Mouse (Mus musculus) hindbrain, embryonic 12.5 days (tissue): Measurements from ENCODE around the gene Aebp2. TPM values are rescaled to one million over a fixed set of nuclear protein-coding genes. Genes with fewer than 3 reads are reported as not detected.

ENCODE experiments used
- ATAC-seq: fragments of 200-750 bp; cut with Nextera tagmentation; 2 replicates; pipeline ENCODE4 v1.8.0; 2017; ENCODE audit warnings: moderate TSS enrichment; ENCODE audit not compliant: low FRiP score
- H3K27ac ChIP-seq: fragments of 300-500 bp; sonication (generic); 2 replicates; pipeline ENCODE4 v1.5.1; 2016; ENCODE audit warnings: mild to moderate bottlenecking
- H3K27me3 ChIP-seq: fragments of 300-500 bp; sonication (generic); 2 replicates; pipeline ENCODE4 v1.6.1; 2016; ENCODE audit warnings: mild to moderate bottlenecking
- H3K36me3 ChIP-seq: fragments of 300-500 bp; sonication (generic); 2 replicates; pipeline ENCODE4 v1.6.1; 2016; ENCODE audit warnings: mild to moderate bottlenecking
- H3K4me1 ChIP-seq: fragments of 300-500 bp; sonication (generic); 2 replicates; pipeline ENCODE4 v1.6.1; 2016
- H3K4me2 ChIP-seq: fragments of 300-500 bp; sonication (generic); replicated peaks from 2 replicates; pipeline ENCODE4 v1.6.1; 2016; ENCODE audit warnings: mild to moderate bottlenecking
- H3K4me3 ChIP-seq: fragments of 300-500 bp; sonication (generic); 2 replicates; pipeline ENCODE4 v1.5.1; 2016; ENCODE audit warnings: mild to moderate bottlenecking
- H3K9ac ChIP-seq: fragments of 300-500 bp; sonication (generic); 2 replicates; pipeline ENCODE4 v1.6.1; 2016; ENCODE audit warnings: mild to moderate bottlenecking, moderate library complexity
- H3K9me3 ChIP-seq: fragments of 300-500 bp; sonication (generic); replicated peaks from 2 replicates; pipeline ENCODE4 v1.6.1; 2016; ENCODE audit warnings: mild to moderate bottlenecking
- WGBS: fragments of 180-500 bp; shearing (Covaris S2); methylation state at CpG from one replicate; pipeline ENCODE4 v1.1.7; 2016; 5-methylcytosine and 5-hydroxymethylcytosine counted together
- polyA plus RNA-seq: library from polyadenylated mRNA; unstranded; fragments of >200 nt; fragmentation: Nextera tagmentation; extraction: Ambion mirVana; gene quantifications from 2 replicates; pipeline ENCODE4 v1.2.1, GENCODE M21; 2016

The Aebp2 gene
- polyA plus RNA-seq, 1 experiment from 2014 or later: 13.3 TPM

DNA sequence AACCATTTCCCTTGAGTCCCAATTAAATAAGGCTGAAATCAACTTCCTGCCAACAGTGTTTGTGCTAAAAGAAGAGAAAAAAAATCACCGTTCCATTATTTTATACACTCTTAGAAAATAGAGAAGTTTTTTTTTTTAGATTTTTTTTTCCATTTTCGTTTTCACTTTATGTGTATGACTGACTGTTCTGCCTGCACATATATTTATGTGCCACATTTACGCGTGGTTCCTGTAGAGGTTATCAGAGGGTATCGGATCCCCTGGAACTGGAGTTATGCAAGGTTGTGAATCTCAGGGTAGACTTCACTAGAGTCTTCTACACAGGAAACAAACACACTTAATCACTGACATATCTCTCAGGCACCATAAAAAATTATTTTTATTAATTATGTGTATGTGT lies 12.3 kb upstream of the Aebp2 start:
- H3K9ac ChIP-seq: no peak overlapping the region
- no peaks in the 10 kb centered on the region for H3K4me1 ChIP-seq
- no peak overlapping the region for H3K4me2 ChIP-seq
- 89% methylated on average over 5 of the region's 5 CpGs for WGBS
- no peak overlapping the region for H3K27ac ChIP-seq
- no peaks in the 10 kb centered on the region for H3K9me3 ChIP-seq
- H3K36me3 ChIP-seq: no peaks in the 10 kb centered on the region
- H3K4me3 ChIP-seq: no peak overlapping the region
- no peak for ATAC-seq
- H3K27me3 ChIP-seq: no peaks in the 10 kb centered on the region

DNA sequence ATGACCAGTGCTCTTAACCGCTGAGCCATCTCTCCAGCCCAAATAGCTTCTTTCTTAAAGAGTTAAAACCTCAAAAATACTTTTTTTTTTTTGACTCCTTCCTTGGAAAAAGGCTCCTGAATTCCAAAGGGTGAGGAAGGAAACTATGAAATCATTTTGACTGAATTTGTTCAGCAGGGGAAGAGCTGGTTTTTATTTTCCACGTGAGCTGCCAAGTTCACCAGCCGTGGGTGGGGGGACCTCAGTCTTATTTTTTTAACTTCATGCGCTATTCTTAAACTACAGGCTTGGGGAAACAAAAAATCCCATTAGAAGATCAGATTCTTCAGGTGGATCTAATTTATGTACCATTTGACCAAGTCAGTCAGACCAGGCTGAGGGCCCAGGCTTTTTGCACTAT lies 11.2 kb upstream of the Aebp2 start:
- Histone ChIP-seq H3K36me3 (no peaks in the 10 kb centered on the region), H3K27ac (no peak overlapping the region), H3K4me1 (no peaks in the 10 kb centered on the region), H3K4me2 (no peak overlapping the region), H3K9ac (no peak overlapping the region), H3K4me3 (no peak overlapping the region), H3K27me3 (no peaks in the 10 kb centered on the region), H3K9me3 (no peaks in the 10 kb centered on the region)
- WGBS: 82% methylated on average over 4 of the region's 4 CpGs
- no peak for ATAC-seq

GRCm38 (mm10) chr6:140611893-140612473 lies 10.5 kb upstream of the Aebp2 start:
- 79% methylated on average over 13 of the region's 13 CpGs for WGBS
- Histone ChIP-seq H3K36me3 (no peaks in the 10 kb centered on the region), H3K4me2 (no peak overlapping the region), H3K4me3 (no peak overlapping the region), H3K27ac (no peak overlapping the region), H3K4me1 (no peaks in the 10 kb centered on the region), H3K9ac (no peak overlapping the region), H3K9me3 (no peaks in the 10 kb centered on the region), H3K27me3 (no peaks in the 10 kb centered on the region)
- ATAC-seq: no peak

- Histone ChIP-seq H3K4me3 (no peak overlapping the region), H3K27me3 (no peaks in the 10 kb centered on the region), H3K27ac (no peak overlapping the region), H3K4me1 (no peaks in the 10 kb centered on the region), H3K9ac (no peak overlapping the region), H3K36me3 (no peaks in the 10 kb centered on the region), H3K4me2 (no peak overlapping the region), H3K9me3 (no peaks in the 10 kb centered on the region)
- 82% methylated on average over 3 of the region's 3 CpGs for WGBS
- ATAC-seq: no peak
Measured at GRCm38 (mm10) chr6:140613822-140614221, 8.6 kb upstream of the Aebp2 start.

- no peak overlapping the region for H3K9ac ChIP-seq
- ATAC-seq: no peak
- H3K27ac ChIP-seq: no peak overlapping the region
- H3K4me3 ChIP-seq: no peak overlapping the region
- no peaks in the 10 kb centered on the region for H3K36me3 ChIP-seq
- WGBS: 95% methylated on average over 11 of the region's 11 CpGs
- H3K4me2 ChIP-seq: no peak overlapping the region
- H3K27me3 ChIP-seq: no peaks in the 10 kb centered on the region
- no peaks in the 10 kb centered on the region for H3K9me3 ChIP-seq
- H3K4me1 ChIP-seq: no peaks in the 10 kb centered on the region
Measured at GRCm38 (mm10) chr6:140614711-140615110, 7.8 kb upstream of the Aebp2 start.

- H3K9ac ChIP-seq: no peak overlapping the region
- ATAC-seq: no peak
- no peak overlapping the region for H3K27ac ChIP-seq
- no peak overlapping the region for H3K4me3 ChIP-seq
- H3K4me2 ChIP-seq: no peak overlapping the region
- H3K27me3 ChIP-seq: 0 out of 2 replicates have a peak, but pooled peaks cover 4% of the 10 kb centered on the region
- H3K36me3 ChIP-seq: no peaks in the 10 kb centered on the region
- H3K4me1 ChIP-seq: peaks cover 10% of the 10 kb centered on the region
- H3K9me3 ChIP-seq: no peaks in the 10 kb centered on the region
- WGBS: 62% methylated on average over 13 of the region's 13 CpGs
Measured at GRCm38 (mm10) chr6:140620531-140621349, 1.7 kb upstream of the Aebp2 start.

DNA sequence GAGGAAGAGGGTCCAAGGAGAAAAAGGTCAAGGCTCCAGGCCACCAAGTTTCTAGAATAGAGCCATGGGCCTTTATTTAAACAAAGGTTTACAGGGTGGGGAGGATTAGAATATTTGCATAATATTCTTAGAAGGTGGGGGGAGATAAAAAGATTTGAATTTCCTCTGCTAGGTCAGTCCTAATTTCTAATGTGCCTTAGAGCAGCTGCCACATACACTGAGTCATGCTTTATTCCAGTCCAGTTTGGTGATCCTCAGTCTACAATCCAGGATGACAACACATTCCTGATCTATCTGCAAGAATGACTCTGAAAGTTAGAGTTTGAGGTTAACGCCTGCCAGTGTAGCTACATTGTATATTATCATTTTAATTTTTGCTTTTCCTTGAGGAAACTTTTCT lies 841 bp upstream of the Aebp2 start:
- 94% methylated on average over 1 of the region's 1 CpGs for WGBS
- Histone ChIP-seq H3K4me2 (no peak overlapping the region), H3K36me3 (no peaks in the 10 kb centered on the region), H3K9me3 (no peaks in the 10 kb centered on the region), H3K4me3 (no peak overlapping the region), H3K27me3 (0 out of 2 replicates have a peak, but pooled peaks cover 4% of the 10 kb centered on the region), H3K9ac (no peak overlapping the region), H3K27ac (no peak overlapping the region), H3K4me1 (peaks cover 19% of the 10 kb centered on the region)
- ATAC-seq: no peak

DNA sequence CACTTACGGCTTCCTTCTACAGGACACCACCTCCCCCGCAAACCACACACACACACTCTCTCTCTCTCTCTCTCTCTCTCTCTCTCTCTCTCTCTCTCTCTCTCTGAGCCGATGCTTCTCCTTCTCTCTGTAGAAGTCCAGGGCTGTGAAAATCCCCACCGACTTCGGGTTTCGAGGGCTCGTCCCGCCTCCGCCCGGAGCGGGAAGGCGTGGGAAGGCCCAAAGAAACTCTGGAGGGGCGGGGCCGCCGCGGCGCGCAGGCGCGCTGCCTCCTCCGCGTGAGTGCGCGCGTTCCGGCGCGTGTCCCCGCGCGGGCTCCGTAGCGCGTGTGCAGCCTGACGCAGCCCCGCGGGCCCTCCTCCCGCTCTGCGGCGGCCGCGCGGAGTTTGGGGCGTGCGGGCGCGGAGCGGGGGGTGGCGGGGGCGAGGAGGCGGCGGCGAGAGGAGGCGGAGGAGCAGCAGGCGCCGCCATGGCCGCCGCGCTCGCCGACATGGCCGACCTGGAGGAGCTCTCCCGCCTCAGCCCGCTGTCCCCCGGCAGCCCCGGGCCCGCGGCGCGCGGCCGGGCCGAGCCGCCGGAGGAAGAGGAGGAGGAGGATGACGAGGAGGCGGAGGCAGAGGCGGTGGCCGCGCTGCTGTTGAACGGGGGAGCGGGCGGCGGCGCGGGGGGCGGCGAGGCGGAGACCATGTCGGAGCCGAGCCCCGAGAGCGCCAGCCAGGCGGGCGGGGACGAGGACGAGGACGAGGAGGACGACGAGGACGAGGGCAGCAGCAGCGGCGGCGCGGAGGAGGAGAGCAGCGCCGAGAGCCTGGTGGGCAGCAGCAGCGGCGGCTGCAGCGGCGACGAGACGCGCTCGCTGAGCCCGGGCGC lies 998 bp downstream of the Aebp2 start:
- Histone ChIP-seq H3K4me3 (peak overlapping the region; percentile 97), H3K36me3 (no peaks in the 10 kb centered on the region), H3K9me3 (no peaks in the 10 kb centered on the region), H3K9ac (peak overlapping the region; percentile 97), H3K4me2 (peak overlapping the region; percentile 86), H3K27ac (peak overlapping the region; percentile 97), H3K4me1 (peaks cover 30% of the 10 kb centered on the region), H3K27me3 (0 out of 2 replicates have a peak, but pooled peaks cover 4% of the 10 kb centered on the region)
- under 1% methylated on average over 78 of the region's 117 CpGs for WGBS
- peak; percentile 92 for ATAC-seq

- Histone ChIP-seq H3K27ac (peak overlapping the region; percentile 97), H3K4me2 (peak overlapping the region; percentile 86), H3K9ac (peak overlapping the region; percentile 97), H3K9me3 (no peaks in the 10 kb centered on the region), H3K36me3 (no peaks in the 10 kb centered on the region), H3K4me3 (peak overlapping the region; percentile 97), H3K4me1 (peaks cover 32% of the 10 kb centered on the region), H3K27me3 (0 out of 2 replicates have a peak, but pooled peaks cover 4% of the 10 kb centered on the region)
- under 1% methylated on average over 60 of the region's 80 CpGs for WGBS
- ATAC-seq: peak; percentile 45
Measured at GRCm38 (mm10) chr6:140624096-140625051, 1.9 kb downstream of the Aebp2 start.

DNA sequence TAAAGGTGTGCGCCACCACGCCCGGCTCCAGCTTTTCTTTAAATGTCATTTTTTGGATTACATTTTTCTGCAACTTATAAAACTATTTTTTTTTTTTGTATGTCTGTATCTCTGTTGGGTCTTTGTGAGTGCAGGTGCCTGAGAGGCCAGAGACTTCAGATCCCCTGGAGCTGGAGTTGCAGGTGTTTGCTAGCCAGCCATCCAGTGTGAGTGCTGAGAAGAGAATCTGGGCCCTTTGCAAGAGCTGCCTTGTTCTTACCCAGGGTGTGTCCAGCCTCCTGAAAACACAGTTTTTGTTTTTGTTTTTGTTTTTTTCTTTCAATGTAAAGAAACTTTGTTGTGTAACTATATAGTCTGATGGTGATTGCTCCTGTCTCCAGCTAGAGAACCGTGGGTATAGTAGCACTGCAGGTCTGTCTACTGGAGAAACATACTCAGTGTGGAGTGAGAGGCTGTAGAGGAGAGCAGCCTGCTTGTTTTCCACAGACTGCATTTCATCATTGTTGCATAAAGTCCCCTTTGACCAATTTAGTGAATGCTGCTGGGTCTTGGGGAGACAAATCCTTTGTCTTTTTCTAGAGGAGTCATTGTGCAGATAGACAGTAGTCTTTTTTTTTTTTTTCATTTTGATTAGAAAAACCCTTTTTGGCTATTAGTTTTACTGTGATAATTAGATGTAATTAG lies 6.9 kb downstream of the Aebp2 start:
- H3K27ac ChIP-seq: no peak overlapping the region
- H3K4me3 ChIP-seq: no peak overlapping the region
- H3K4me2 ChIP-seq: no peak overlapping the region
- no peak for ATAC-seq
- no peaks in the 10 kb centered on the region for H3K27me3 ChIP-seq
- 88% methylated on average over 4 of the region's 4 CpGs for WGBS
- H3K36me3 ChIP-seq: peaks cover 5% of the 10 kb centered on the region; the same call in 1 of the 2 replicates
- no peaks in the 10 kb centered on the region for H3K9me3 ChIP-seq
- H3K9ac ChIP-seq: no peak overlapping the region
- peaks cover 35% of the 10 kb centered on the region for H3K4me1 ChIP-seq

DNA sequence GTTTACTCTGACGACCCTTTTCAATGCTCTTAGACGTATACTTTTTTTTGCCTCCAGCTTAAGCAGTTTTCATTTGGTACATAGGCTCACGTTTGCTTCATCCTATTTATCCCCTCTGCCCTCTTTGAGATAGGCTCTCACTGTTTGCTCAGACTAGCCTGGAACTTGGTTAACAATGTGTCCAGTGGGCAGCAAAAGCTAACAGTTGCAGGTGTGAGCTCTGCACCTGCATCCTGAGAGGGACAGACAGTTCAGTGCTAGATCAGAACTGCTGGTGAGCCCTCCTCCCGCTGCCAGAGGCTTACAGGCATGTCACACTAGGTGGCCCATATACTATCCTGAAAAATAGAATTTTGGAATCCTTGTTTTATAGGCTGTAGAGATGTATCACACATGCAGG lies 7.8 kb downstream of the Aebp2 start:
- Histone ChIP-seq H3K4me2 (no peak overlapping the region), H3K9ac (no peak overlapping the region), H3K9me3 (no peaks in the 10 kb centered on the region), H3K27me3 (no peaks in the 10 kb centered on the region), H3K4me3 (no peak overlapping the region), H3K4me1 (peaks cover 30% of the 10 kb centered on the region), H3K36me3 (peaks cover 8% of the 10 kb centered on the region; the same call in 1 of the 2 replicates), H3K27ac (no peak overlapping the region)
- ATAC-seq: no peak
- 66% methylated on average over 4 of the region's 4 CpGs for WGBS
